Mouse (Mus musculus): Measurements from ENCODE around the gene Agbl2. TPM values are rescaled to one million over a fixed set of nuclear protein-coding genes. Genes with fewer than 3 reads are reported as not detected.
A peak's percentile ranks its signal among the peaks of the same experiment; 100 is the strongest.

Agbl2 gene
- total RNA-seq (2014; rRNA removed) (0.26 and 0.72 TPM in 2 replicates), polyA plus RNA-seq (2015; fragmentation: Nextera tagmentation; extraction: Ambion mirVana) (0.51 and 1.3 TPM in 2 replicates)

- Histone ChIP-seq H3K4me2 (ENCODE audit: low read depth, low read length) (peak within 1 kb of the TSS; percentile 73), H3K4me1 (ENCODE audit: insufficient read depth, low read length) (no peaks in the 10 kb centered on the region), H3K27me3 (ENCODE audit: insufficient read depth, low read length) (0 out of 2 replicates have a peak, but pooled peaks cover 4% of the 10 kb centered on the region), H3K36me3 (ENCODE audit: insufficient read depth, low read length) (peaks cover 27% of the 10 kb centered on the region), H3K9ac (replicated peaks; ENCODE audit: low read length) (no peak within 1 kb of the TSS; the same call in 1 of the 2 replicates), H3K4me3 (ENCODE audit: low read length) (peak within 1 kb of the TSS; percentile 36), H3K27ac (no peak within 1 kb of the TSS), H3K9me3 (ENCODE audit: low read length) (no peaks in the 10 kb centered on the region)
- DNase-seq (ENCODE audit: low spot score), result peak; percentile 5
- 8% methylated on average over 11 of the region's 11 CpGs for WGBS
- no peak for TF ChIP-seq CTCF (IDR thresholded peaks at IDR 0.05; ENCODE audit: low read depth)
- ATAC-seq, result peak; percentile 65
Measured at GRCm38 (mm10) chr2:90782458-90782857, at the start of gene Agbl2. Gene Agbl2 (plus strand): TSS chr2:90782727.

DNA sequence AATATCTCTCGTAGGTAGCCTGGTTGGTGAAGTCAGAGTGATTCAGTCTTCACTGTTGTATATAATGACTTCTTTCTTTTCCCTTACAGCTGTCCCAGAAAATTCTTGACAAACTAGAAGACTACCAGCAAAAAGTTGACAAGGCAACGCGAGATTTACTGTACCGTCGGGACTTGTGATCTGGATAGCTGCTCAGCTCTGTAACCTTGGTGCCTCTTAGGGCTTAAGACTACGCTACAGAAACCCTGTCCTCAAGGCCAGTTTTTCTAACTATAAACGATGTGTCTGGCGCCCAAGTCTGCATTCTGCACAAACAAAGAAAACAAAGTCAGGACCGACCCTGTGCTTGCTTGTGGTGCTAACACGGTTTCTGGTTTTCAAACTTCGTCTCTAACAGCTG lies 47.2 kb upstream of the Agbl2 start:
- H3K27ac ChIP-seq, result no peak overlapping the region
- TF ChIP-seq CTCF (IDR thresholded peaks at IDR 0.05; ENCODE audit: low read depth), result no peak
- H3K9ac ChIP-seq (replicated peaks; ENCODE audit: low read length), result no peak overlapping the region
- no peak for ATAC-seq
- H3K27me3 ChIP-seq (ENCODE audit: insufficient read depth, low read length), result no peaks in the 10 kb centered on the region
- H3K4me2 ChIP-seq (ENCODE audit: low read depth, low read length), result no peak overlapping the region
- no peaks in the 10 kb centered on the region for H3K9me3 ChIP-seq (ENCODE audit: low read length)
- no peak for DNase-seq (ENCODE audit: low spot score)
- H3K4me3 ChIP-seq (ENCODE audit: low read length), result no peak overlapping the region
- H3K4me1 ChIP-seq (ENCODE audit: insufficient read depth, low read length), result no peaks in the 10 kb centered on the region
- 92% methylated on average over 11 of the region's 11 CpGs for WGBS
- H3K36me3 ChIP-seq (ENCODE audit: insufficient read depth, low read length), result peaks cover 60% of the 10 kb centered on the region

DNA sequence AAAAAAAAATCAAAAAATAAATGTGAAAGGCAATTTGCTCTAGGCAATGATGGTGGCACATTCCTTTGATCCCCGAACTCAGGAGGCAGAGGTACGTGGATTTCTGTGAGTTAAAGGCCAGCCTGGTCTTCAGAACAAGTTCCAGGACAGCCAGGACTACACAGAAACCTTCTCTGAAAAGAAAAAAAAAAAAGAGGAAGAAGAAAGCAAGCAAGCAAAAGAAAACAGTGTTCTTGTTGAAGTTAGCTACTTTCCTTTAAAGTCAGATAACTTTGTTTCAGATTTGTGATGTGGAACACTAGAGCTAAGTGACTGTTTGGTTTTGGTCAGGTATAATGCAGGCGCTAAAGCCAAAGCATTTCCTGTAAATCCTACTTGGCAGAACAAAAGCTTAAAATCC lies 43.7 kb upstream of the Agbl2 start:
- no peak overlapping the region for H3K9ac ChIP-seq (replicated peaks; ENCODE audit: low read length)
- no peak for DNase-seq (ENCODE audit: low spot score)
- peaks cover 35% of the 10 kb centered on the region for H3K36me3 ChIP-seq (ENCODE audit: insufficient read depth, low read length)
- H3K4me2 ChIP-seq (ENCODE audit: low read depth, low read length), result no peak overlapping the region
- H3K4me1 ChIP-seq (ENCODE audit: insufficient read depth, low read length), result no peaks in the 10 kb centered on the region
- no peak overlapping the region for H3K27ac ChIP-seq
- H3K27me3 ChIP-seq (ENCODE audit: insufficient read depth, low read length), result no peaks in the 10 kb centered on the region
- no peaks in the 10 kb centered on the region for H3K9me3 ChIP-seq (ENCODE audit: low read length)
- no peak for ATAC-seq
- H3K4me3 ChIP-seq (ENCODE audit: low read length), result no peak overlapping the region
- no peak for TF ChIP-seq CTCF (IDR thresholded peaks at IDR 0.05; ENCODE audit: low read depth)
- 93% methylated on average over 3 of the region's 3 CpGs for WGBS

- no peak for TF ChIP-seq CTCF (IDR thresholded peaks at IDR 0.05; ENCODE audit: low read depth)
Measured at GRCm38 (mm10) chr2:90739327-90739726, 43.2 kb upstream of the Agbl2 start.

GRCm38 (mm10) chr2:90739921-90740320 lies 42.6 kb upstream of the Agbl2 start:
- H3K4me2 ChIP-seq (ENCODE audit: low read depth, low read length), result no peak overlapping the region
- no peaks in the 10 kb centered on the region for H3K27me3 ChIP-seq (ENCODE audit: insufficient read depth, low read length)
- WGBS, result 86% methylated on average over 5 of the region's 5 CpGs
- TF ChIP-seq CTCF (IDR thresholded peaks at IDR 0.05; ENCODE audit: low read depth), result no peak
- peaks cover 23% of the 10 kb centered on the region for H3K36me3 ChIP-seq (ENCODE audit: insufficient read depth, low read length)
- H3K4me1 ChIP-seq (ENCODE audit: insufficient read depth, low read length), result no peaks in the 10 kb centered on the region
- no peak overlapping the region for H3K9ac ChIP-seq (replicated peaks; ENCODE audit: low read length)
- no peak overlapping the region for H3K27ac ChIP-seq
- ATAC-seq (no peak), DNase-seq (ENCODE audit: low spot score) (no peak)
- H3K9me3 ChIP-seq (ENCODE audit: low read length), result no peaks in the 10 kb centered on the region
- H3K4me3 ChIP-seq (ENCODE audit: low read length), result no peak overlapping the region

More at GRCm38 (mm10) chr2:90739327-90739726, 43.2 kb upstream of the Agbl2 start:
- no peak overlapping the region for H3K27ac ChIP-seq
- whole genome bisulfite sequencing, result 94% methylated on average over 3 of the region's 3 CpGs
- DNase-seq (ENCODE audit: low spot score), result no peak
- no peaks in the 10 kb centered on the region for H3K4me1 ChIP-seq (ENCODE audit: insufficient read depth, low read length)
- no peak overlapping the region for H3K4me3 ChIP-seq (ENCODE audit: low read length)
- H3K4me2 ChIP-seq (ENCODE audit: low read depth, low read length), result no peak overlapping the region
- peaks cover 29% of the 10 kb centered on the region for H3K36me3 ChIP-seq (ENCODE audit: insufficient read depth, low read length)
- ATAC-seq, result no peak
- no peak overlapping the region for H3K9ac ChIP-seq (replicated peaks; ENCODE audit: low read length)
- no peaks in the 10 kb centered on the region for H3K9me3 ChIP-seq (ENCODE audit: low read length)
- H3K27me3 ChIP-seq (ENCODE audit: insufficient read depth, low read length), result no peaks in the 10 kb centered on the region

- DNase-seq (ENCODE audit: low spot score) (no peak), ATAC-seq (peak; percentile 2)
- peak overlapping the region; percentile 98 for H3K4me3 ChIP-seq (ENCODE audit: low read length)
- peak overlapping the region; percentile 41; the same call in 1 of the 2 replicates for H3K9ac ChIP-seq (replicated peaks; ENCODE audit: low read length)
- H3K4me2 ChIP-seq (ENCODE audit: low read depth, low read length), result peak overlapping the region; percentile 52
- WGBS, result 68% methylated on average over 12 of the region's 12 CpGs
- H3K36me3 ChIP-seq (ENCODE audit: insufficient read depth, low read length), result no peaks in the 10 kb centered on the region
- TF ChIP-seq CTCF (IDR thresholded peaks at IDR 0.05; ENCODE audit: low read depth), result no peak
- no peaks in the 10 kb centered on the region for H3K27me3 ChIP-seq (ENCODE audit: insufficient read depth, low read length)
- 0 out of 2 replicates have a peak, but pooled peaks cover 6% of the 10 kb centered on the region for H3K4me1 ChIP-seq (ENCODE audit: insufficient read depth, low read length)
- H3K9me3 ChIP-seq (ENCODE audit: low read length), result no peaks in the 10 kb centered on the region
- peak overlapping the region; percentile 99 for H3K27ac ChIP-seq
Measured at GRCm38 (mm10) chr2:90744285-90745052, 38.1 kb upstream of the Agbl2 start.

Data from hindbrain, postnatal 0 days (tissue).